Mouse (Mus musculus): ENCODE results near the gene Eif2s1.

DNA sequence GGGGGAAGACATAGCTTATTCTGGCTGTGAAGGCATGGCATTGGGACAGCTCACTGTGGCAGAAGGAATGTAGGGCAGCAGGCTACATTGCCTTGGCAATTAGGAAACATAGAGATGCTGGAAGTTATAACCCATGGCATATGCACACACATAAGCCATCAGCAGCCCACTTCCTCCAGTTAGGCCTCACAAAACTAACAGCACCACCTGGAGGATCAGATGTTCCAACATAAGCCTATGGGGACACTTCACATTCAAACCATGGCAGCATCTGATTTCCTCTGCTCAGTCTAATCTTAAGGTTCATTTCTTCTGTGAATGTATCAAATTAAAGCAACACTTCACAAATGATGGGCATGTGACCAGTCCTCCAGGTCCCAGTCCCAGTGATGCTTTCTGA, 47.2 kb upstream of the Eif2s1 start:
- TF ChIP-seq CTCF (IDR thresholded peaks at IDR 0.05; ENCODE audit: low read depth) (peak; percentile 46), EP300 (IDR thresholded peaks at IDR 0.05; ENCODE audit: low read depth) (no peak)

Data from liver, postnatal 0 days (tissue).